Mouse (Mus musculus) spleen, adult 2 months (tissue): ENCODE results near the gene Bbx. TPM values are rescaled to one million over a fixed set of nuclear protein-coding genes. Genes with fewer than 3 reads are reported as not detected.

ENCODE experiments used
- DNase-seq, 2 experiments: peaks; one replicate each; pipeline versions ENCODE4 v3.0.0 to v3.0.0-alpha.2; 2012 to 2021; ENCODE audit warnings: low spot score in 2 of 2, low read depth in 1 of 2
- H3K27ac ChIP-seq: fragments of 200-500 bp; 2 replicates; pipeline ENCODE4 v1.5.1; 2012; ENCODE audit warnings: low read length, inconsistent platforms; ENCODE audit not compliant: insufficient read depth
- H3K27me3 ChIP-seq: fragments of 200-500 bp; 2 replicates; pipeline ENCODE4 v1.6.1; 2012; ENCODE audit warnings: mild to moderate bottlenecking, moderate library complexity, low read length, inconsistent platforms; ENCODE audit not compliant: control insufficient read depth, insufficient read depth
- H3K36me3 ChIP-seq: fragments of 200-500 bp; 2 replicates; pipeline ENCODE4 v1.6.1; 2012; ENCODE audit warnings: mild to moderate bottlenecking, low read length, inconsistent platforms; ENCODE audit not compliant: control insufficient read depth, insufficient read depth
- H3K4me1 ChIP-seq: fragments of 200-500 bp; 2 replicates; pipeline ENCODE4 v1.6.1; 2011; ENCODE audit warnings: inconsistent platforms; ENCODE audit not compliant: control insufficient read depth, insufficient read depth, insufficient read length
- H3K4me3 ChIP-seq: fragments of 200-500 bp; 2 replicates; pipeline ENCODE4 v1.5.1; 2011; ENCODE audit warnings: mild to moderate bottlenecking, inconsistent platforms; ENCODE audit not compliant: insufficient read depth, insufficient read length; ENCODE audit errors: extremely low read depth
- CTCF ChIP-seq: fragments of 200-500 bp; IDR thresholded peaks from 2 replicates; pipeline ENCODE4 v1.5.1; 2011; ENCODE audit warnings: mild to moderate bottlenecking, inconsistent platforms; ENCODE audit not compliant: insufficient read depth, insufficient read length, insufficient replicate concordance; ENCODE audit errors: extremely low read depth
- POLR2A ChIP-seq: fragments of 200-500 bp; IDR thresholded peaks from 2 replicates; pipeline ENCODE4 v1.6.1; 2011; ENCODE audit warnings: low read depth, low read length, inconsistent platforms
- WGBS: fragments of 180-500 bp; shearing (Covaris S2); methylation state at CpG from one replicate; pipeline ENCODE4 v1.1.7; 2018; 5-methylcytosine and 5-hydroxymethylcytosine counted together
- polyA plus RNA-seq: library from polyadenylated mRNA; depleted of rRNA; stranded (reverse); fragments of >200 nt; gene quantifications from 2 replicates; pipeline ENCODE4 v1.2.3, GENCODE M21; 2012

The Bbx gene
- polyA plus RNA-seq, 1 experiment, result 3.8 TPM

GRCm38 (mm10) chr16:50307231-50307630 lies 125.0 kb downstream of the Bbx start:
- no peak overlapping the region for H3K27ac ChIP-seq
- no peaks in the 10 kb centered on the region for H3K4me1 ChIP-seq
- 85% methylated on average over 4 of the region's 4 CpGs for WGBS
- no peak for DNase-seq
- no peaks in the 10 kb centered on the region for H3K36me3 ChIP-seq
- H3K27me3 ChIP-seq, result no peaks in the 10 kb centered on the region
- TF ChIP-seq POLR2A (no peak), CTCF (no peak)
- no peak overlapping the region for H3K4me3 ChIP-seq

- Histone ChIP-seq H3K27me3 (no peaks in the 10 kb centered on the region), H3K27ac (no peak overlapping the region), H3K36me3 (no peaks in the 10 kb centered on the region), H3K4me1 (no peaks in the 10 kb centered on the region), H3K4me3 (no peak overlapping the region)
- DNase-seq, result no peak
- no peak for TF ChIP-seq CTCF
- TF ChIP-seq POLR2A, result no peak
These were observed 125.5 kb downstream of the Bbx start for GRCm38 (mm10) chr16:50306727-50307126.

- H3K4me1 ChIP-seq, result no peaks in the 10 kb centered on the region
- no peaks in the 10 kb centered on the region for H3K36me3 ChIP-seq
- no peak overlapping the region for H3K4me3 ChIP-seq
- WGBS, result 58% methylated on average over 6 of the region's 6 CpGs
- no peak overlapping the region for H3K27ac ChIP-seq
- H3K27me3 ChIP-seq, result no peaks in the 10 kb centered on the region
- DNase-seq, result no peak
- TF ChIP-seq CTCF (no peak), POLR2A (no peak)
These were observed 127.0 kb downstream of the Bbx start for GRCm38 (mm10) chr16:50305156-50305555.

GRCm38 (mm10) chr16:50302566-50302965 lies 129.6 kb downstream of the Bbx start:
- H3K27ac ChIP-seq, result no peak overlapping the region
- no peaks in the 10 kb centered on the region for H3K36me3 ChIP-seq
- H3K4me3 ChIP-seq, result no peak overlapping the region
- no peak for DNase-seq
- WGBS, result 98% methylated on average over 1 of the region's 1 CpGs
- TF ChIP-seq CTCF, result no peak
- no peak for TF ChIP-seq POLR2A
- H3K4me1 ChIP-seq, result peaks cover 4% of the 10 kb centered on the region; the same call in 1 of the 2 replicates
- H3K27me3 ChIP-seq, result no peaks in the 10 kb centered on the region

- no peak overlapping the region for H3K27ac ChIP-seq
- H3K27me3 ChIP-seq, result no peaks in the 10 kb centered on the region
- no peak overlapping the region for H3K4me3 ChIP-seq
- DNase-seq, result no peak
- peaks cover 4% of the 10 kb centered on the region; the same call in 1 of the 2 replicates for H3K4me1 ChIP-seq
- no peak for TF ChIP-seq CTCF
- no peak for TF ChIP-seq POLR2A
- 25% methylated on average over 8 of the region's 8 CpGs for WGBS
- H3K36me3 ChIP-seq, result no peaks in the 10 kb centered on the region
These were observed 133.3 kb downstream of the Bbx start for GRCm38 (mm10) chr16:50298743-50299443.

GRCm38 (mm10) chr16:50293502-50294228 lies 138.5 kb downstream of the Bbx start:
- Histone ChIP-seq H3K4me3 (no peak overlapping the region), H3K4me1 (no peaks in the 10 kb centered on the region), H3K27ac (no peak overlapping the region), H3K36me3 (no peaks in the 10 kb centered on the region), H3K27me3 (no peaks in the 10 kb centered on the region)
- 80% methylated on average over 4 of the region's 4 CpGs for WGBS
- no peak for DNase-seq
- TF ChIP-seq CTCF, result no peak
- no peak for TF ChIP-seq POLR2A

GRCm38 (mm10) chr16:50292834-50293233 lies 139.4 kb downstream of the Bbx start:
- TF ChIP-seq POLR2A, result no peak
- no peak for TF ChIP-seq CTCF
- H3K27me3 ChIP-seq, result no peaks in the 10 kb centered on the region
- H3K4me1 ChIP-seq, result no peaks in the 10 kb centered on the region
- DNase-seq, result no peak
- H3K27ac ChIP-seq, result no peak overlapping the region
- no peaks in the 10 kb centered on the region for H3K36me3 ChIP-seq
- H3K4me3 ChIP-seq, result no peak overlapping the region
- 82% methylated on average over 5 of the region's 5 CpGs for WGBS
